Mouse (Mus musculus) yolk sac, embryonic 10.5 days (tissue): ENCODE measurements around the gene Grik4.

Experiments
- DNase-seq: peaks from one replicate; pipeline ENCODE4 v3.0.0-alpha.2; 2017; ENCODE audit warnings: low spot score

The Grik4 gene

DNA sequence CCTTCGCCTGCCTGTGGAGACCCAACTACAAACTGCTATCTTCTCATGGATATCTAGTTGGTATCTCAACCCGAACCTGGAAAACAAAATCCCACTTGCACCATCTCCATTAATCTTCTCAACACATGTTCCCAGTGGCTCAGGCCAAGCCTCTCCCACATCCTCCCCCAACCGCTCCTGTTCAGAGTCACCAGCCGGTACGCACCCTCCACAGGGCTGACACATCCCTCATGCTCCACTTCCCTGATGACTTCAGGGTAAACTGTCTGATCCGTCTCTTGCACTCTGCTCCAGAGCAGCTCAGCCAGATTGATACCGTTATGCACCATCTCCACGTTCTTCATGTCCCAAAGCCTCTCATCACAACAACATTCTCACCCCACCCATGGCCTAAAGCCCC lies 198.3 kb downstream of the Grik4 start:
- DNase-seq = no peak

DNA sequence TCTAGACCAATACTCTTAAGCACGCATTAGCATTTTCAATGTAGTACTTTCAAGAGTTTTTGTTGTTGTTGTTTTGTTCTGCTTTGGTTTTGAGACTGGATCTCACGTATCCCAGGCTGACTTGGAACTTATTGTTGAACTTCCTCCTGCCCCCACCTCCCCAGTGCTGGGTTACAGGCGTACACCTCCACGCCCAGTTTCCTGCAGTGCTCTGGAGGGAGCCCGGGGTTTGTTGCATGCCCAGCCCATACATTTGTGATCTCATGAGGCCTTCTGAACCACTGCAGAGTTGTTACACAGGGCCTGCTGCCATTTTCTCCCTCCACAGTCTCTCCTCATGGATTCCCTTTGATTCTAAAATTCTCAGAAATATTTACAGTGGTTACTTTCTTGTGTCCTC lies 201.9 kb downstream of the Grik4 start:
- no peak for DNase-seq

DNA sequence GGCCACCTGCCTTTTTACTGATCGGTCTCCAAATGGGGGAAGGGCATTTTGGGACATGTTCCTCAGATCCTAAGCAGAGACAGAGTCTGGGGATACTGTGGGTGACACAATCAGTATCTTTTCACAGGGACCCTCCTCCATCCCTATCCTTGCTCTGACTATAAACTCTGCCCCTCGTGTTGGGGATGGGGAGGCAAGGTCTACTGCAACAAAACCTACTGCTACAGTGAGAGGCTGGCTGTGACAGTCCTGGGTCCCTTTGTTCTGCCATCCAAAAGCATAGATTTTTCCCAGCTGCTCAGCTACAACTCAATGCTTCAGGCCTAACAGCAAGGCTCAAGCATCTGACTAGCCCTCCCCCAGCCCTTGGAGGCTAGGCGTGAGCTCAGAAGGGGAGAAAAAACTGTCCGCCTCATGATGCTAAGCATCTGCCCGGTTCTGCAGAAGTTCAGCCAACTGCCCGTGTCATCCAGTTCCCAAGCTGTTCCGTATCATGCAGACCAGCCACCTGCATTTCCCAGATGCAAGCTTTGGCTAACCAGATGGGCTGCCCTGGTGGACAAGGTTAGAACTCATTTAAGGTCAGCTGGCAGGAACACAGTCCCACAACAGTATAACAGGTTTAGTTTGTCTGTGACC lies 207.5 kb downstream of the Grik4 start:
- DNase-seq = no peak

DNA sequence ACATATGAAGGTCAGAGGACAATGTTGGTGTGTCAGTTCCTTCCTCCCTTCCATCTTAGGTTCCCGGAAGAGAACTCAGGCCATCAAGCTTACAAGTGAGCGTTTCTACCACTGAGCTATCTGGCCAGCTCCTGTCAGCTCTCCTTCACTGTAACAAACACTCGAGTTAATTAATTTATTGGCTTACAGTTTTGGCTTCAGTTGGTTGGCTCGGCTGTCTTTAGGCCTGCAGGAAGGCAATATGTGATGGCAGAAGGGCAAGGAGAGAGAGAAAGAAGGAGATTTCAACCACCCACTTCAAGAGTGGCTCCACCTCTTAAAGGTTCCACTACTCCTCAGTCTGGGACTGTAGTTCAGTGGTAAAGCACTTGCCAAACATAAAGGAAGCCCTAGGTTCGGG lies 209.2 kb downstream of the Grik4 start:
- no peak for DNase-seq

DNA sequence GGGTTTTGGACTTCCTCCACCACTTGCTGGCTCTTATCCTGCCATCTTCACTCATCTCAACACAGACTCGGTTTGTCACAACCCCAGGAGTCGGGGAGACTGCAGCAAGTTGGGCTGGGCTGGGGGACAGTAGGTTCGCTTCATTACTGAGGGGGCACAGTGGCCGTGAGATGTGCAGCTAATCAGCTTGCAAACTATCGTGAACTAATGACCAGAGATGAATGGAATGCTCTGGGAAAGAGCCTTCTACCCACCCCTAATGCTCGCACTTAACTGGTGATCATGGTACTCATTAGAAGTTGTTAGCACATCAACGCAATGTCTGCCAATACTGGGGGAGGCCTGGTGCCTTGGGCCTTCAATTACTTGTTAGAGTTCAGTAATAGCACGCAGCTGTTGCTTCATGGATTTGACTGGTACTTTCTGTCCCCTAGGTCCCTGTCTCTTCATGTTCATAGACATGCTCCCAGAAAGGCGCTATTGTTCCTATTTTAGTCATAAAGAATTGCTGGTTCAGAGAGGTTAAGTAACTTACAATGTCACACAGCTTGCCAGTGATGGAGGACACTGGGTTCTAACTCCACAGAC lies 211.5 kb downstream of the Grik4 start:
- no peak for DNase-seq

DNA sequence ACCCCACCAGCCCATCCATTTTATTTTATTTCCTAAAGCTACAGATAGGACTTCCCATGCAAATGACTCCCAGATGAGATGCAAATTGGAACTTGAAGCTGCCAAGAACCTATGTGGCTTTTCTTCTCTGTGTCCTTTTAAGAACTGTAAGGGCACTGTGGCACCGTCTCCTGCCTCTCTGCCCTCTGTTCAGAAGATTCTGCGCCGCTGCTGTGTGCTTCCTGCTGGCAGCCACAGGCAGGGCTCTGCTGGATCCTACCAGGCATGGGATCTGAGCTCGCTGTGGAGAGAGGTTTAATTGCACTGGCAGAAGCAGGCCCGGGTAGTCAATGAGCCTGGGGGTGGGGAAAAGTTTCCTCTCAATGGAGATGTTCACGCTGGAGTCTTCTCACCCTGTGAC lies 215.8 kb downstream of the Grik4 start:
- DNase-seq = no peak

DNA sequence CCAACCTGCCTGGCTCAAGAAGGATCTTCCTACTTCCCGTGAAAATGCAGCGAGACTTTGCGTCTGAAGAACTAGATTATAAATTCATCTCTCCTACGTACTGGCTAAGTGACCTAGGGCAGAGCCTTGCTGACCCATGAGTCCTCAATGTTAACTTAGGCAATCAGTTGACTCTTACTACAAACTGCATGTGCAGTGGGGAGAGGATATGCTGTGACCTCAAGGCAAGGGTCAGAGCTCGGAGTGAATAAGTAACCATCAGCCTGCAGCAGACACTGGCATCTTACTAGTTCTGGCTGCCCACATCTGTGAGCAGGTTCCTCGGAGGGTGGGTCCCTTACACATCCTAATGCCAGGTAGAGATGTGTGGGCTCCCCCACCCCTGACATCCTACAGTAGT lies 216.6 kb downstream of the Grik4 start:
- peak; percentile 79 for DNase-seq

DNA sequence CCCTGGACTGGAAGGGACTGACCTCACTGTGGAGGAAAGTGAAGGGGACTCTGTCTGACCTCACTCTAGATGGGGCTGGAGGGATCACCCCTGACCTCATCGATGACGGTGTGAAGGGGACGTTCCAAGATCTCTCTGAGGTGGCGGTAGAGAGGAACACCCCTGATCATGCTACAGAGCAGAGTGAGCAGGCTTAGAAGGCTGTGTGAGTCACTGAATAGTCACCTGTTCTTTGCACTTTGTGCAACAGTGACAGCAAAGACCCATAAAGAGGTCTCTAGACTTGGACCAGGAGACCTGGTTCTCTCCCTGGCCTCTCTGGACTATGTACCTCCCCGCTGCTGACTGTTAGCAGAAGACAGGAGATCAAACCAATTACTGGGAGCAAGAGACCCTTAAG lies 217.1 kb downstream of the Grik4 start:
- no peak for DNase-seq

DNA sequence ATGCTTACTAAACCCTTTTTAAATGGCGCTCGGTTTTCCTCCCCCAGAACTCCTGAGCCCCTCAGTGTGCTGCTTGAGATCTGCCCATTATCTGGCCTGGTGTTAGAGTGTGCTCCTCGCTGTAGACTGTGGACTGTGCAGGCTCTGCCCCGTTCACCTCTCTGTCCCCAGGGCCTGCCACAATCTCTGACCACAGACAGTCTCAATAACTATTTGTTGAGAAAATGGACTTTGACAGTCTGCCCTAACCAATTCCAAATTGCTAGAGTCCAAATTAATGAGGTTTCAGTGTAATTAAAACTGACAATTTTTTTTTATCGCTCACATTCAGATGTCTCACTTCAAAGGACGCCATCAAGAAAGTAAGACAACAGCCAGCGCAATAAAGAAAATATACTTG lies 220.2 kb downstream of the Grik4 start:
- no peak for DNase-seq

DNA sequence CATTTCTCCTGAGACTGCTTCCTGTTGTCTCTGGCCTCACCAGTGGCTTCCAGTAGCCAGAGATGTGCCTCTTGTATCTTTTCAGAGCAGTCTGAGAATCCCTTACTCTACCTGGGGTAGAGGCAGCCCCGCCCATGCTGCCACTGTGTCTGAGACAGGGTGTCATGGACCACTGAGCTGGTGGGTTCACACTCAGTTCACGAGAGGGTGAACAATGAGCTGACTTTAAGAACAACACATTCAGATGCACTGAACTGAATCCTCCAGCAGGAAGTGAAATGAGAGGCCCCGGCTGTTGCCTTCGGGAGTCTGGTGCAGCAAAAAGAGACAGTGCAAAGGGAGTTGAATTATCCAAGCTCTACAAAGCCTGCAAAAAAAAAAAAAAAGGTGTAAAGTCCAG lies 221.8 kb downstream of the Grik4 start:
- no peak for DNase-seq

DNA sequence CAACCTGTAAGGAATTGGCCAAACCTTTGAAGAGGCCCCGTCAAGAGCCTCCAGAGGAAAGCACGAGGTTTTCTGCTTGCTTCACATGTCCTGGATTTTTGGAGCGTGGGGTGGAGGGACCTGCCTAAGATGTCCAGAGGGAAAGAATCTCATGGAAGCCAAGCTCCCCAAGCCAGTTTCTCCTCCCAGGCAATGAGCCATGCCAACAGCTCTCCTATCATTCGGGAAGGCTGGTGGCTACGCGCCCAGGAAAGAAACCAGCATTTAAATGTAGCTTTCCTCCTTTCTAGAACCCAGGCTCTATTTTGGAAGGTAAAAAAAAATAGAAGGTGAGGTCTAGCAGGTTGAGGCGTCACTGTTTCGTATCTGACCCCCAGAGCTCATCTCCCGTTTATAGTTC lies 222.6 kb downstream of the Grik4 start:
- DNase-seq = no peak

DNA sequence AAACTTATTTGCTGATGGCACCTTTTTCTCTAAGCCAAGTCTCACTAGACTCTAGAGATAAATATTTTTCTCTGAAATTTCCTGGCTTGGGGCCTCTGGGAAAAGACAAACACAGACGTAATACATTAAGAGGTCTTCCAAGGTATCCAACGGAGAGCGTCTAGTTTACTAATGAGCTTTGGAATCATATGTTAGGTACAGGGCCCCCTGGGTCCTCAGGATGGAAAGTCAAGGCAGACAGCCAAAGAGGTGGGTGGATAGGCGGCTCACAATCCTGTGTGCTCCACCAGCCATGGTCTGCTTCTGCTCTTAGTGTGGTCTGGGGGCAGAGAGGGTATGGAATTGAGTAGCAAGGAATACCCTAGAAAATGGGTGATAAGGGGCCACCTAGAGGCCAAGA lies 223.1 kb downstream of the Grik4 start:
- no peak for DNase-seq

DNA sequence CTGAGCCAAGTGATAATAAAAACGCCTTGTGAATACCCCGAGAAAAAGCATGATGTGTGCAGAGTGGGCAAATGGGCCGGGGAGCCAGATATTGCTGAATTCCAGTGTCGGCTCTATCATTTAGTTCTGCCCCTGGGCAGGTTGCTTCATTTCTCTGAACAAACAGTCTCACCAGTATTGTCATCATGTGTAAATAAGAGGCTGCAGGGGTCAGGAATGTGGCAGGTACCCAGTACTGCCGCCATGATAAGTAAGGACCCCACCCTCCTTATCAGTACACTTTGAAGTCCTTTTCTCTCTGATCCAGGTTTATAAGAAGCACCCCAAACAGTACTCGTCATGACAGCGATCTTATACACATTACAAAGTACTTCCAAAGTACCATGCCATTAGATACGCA lies 230.4 kb downstream of the Grik4 start:
- DNase-seq = no peak

DNA sequence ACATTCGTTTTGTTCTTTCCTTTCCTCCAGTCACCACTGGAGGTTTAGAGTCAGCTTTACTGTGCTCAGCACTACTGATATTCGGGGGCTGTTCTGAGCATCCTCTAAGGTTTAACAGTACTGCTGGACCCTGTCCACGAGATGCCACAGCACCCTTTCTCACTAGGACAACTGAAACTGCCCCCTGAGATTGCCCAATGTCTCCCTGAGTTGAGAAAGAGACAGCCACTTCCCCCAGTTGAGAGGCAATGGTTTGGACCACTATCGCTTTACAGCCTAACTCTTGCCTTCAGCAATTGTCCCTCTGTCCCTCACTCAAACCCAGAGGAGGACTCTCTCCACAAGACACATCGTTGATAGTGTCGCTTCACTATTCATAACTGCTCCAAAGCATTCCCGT lies 238.4 kb downstream of the Grik4 start:
- no peak for DNase-seq

DNA sequence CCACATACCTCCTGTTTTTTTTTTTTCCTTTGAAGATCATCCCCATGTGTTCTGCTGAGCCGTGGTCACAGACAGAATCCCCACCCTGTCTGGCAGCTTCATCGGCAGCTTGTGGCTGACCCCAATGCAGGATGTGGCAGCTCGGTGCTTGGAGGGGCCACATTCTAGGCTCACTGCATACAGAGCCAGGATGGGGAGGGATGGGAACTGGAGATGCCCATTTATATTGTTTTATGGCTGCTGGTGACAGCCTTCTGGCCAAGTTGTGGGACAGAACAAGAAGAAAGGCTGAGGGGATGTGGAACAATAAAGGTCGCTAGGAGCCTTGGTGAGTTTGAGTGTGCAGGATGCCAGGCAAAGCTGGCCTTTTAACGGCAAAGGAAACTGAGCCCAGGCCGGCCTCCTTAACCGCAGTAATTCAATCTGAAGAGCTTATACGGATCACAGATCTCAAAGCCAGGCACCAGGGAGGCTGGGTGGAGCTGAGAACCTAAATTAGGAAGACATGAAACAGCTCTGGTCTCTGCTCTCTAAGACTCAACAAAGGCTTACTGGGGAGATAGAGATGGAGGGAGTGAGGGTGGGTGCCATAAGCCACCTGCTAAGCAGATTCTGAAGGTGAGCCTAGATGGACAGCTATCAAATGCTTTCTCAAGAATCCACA lies 241.0 kb downstream of the Grik4 start:
- no peak for DNase-seq

DNA sequence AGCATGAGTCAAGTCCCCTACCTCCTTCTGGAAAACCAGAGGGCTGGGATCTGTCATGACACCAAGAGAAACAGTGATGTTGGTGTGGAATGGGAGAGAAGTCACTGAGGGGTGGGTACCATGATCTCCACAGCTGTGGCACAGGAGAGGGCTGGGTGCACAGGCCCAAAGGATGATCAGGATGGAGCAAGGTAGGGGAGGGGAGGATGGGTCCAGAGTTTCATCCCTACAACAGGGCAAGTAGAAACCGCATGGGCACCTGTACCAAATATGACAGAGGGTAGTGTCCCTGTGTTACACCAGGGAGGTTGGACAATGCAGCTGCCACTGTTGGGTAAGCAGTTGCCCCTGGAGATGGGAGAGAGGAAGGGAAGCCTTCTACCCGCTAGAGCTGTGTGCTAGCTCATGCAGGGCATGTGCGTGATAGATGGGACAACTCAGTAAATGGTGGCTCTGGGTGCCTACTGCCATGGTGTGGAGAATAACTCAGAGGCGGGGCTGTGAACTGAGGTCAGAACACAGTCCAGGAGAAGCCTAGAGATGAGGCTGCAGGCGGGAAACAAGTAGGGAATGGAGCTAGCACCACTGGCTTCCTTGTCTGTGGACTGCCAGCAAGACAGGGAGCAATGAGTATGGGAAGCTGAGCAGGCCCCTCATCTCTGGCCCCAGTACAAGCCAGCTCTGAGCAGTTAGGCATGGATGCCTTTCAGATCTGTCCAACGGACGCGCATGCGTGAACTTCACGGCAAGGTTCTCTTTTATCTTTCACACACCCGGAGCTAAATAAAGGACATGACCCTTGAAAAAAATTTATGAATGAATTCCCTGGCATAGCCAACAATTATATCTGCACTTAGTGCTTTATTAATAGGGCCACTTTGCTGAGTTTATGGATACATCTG lies 241.8 kb downstream of the Grik4 start:
- no peak for DNase-seq

DNA sequence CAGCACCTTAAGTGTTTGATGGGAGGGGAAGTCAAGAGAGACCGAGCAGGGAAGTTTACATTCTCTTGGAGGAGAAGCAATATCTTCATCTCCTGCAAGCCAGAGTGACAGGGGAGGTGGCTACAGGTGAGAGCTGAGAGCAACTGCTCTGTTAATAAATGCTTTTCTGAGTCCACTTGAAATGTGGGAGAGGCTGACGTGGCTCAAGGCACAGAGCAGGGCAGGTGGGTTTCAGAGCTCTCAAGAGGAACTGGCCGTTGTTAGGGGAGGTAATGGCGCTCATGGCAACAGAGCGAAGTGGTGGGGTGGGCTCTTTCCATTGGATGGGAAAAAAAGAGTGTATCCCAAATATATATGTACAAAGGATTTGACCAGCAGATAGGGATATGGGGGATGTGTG lies 242.6 kb downstream of the Grik4 start:
- DNase-seq = no peak

DNA sequence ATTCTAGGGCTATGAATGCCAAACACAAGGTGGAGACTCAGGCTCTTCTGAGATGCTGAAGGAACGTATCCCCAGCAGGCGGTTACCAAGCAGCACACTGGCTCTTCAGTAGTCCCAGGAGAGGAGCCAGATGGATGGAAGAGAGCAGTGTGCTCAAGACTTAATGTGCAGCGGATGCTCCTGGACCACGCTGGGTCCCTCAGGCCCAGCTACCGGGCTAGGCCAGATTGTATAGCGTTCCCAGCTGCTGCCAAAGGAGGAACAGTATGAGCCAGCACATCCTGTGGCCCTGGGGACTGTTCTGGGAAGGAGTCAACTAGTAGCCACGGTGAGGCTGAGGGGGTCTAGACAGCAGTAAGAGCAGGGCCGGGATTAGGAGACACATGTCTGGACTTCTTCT lies 251.3 kb downstream of the Grik4 start:
- DNase-seq = no peak

DNA sequence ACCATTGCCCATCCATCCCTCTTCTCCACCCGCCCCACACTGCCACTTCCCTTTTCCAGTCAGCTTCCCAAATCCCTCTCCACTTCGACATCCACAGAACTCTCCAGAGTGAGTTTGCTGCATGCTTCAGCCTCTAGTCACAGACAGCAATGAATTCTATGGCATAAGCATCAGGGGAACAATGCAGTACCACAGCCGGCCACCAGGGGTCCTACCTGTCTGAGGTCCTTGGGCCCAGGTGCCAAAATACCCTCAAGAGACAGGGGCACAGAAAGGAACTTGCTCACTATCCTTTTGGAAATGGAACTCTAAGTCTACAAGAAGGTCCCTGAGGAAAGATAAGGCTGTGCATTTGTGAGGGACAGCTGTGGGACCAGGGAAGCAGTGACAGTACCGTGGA lies 256.1 kb downstream of the Grik4 start:
- peak; percentile 16 for DNase-seq

DNA sequence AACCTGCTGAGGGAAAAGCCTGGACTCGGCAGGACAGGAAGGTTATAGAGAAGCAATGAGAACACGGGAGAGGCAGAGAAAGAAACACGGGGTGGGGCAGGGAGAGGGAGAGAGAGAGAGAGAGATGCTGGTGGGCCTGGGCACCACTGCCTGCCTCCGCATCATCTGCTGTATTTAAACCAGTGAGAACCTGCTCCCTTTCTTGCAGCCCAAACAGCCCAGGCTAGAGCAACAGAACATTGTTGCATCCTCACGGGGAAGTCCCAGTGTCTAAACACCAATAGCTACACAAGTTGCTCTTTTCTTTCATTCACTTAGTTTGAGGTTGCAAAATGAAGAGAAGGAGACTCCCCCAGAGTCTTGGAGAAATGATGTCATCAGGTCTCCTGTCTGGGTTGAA lies 258.2 kb downstream of the Grik4 start:
- DNase-seq = no peak

DNA sequence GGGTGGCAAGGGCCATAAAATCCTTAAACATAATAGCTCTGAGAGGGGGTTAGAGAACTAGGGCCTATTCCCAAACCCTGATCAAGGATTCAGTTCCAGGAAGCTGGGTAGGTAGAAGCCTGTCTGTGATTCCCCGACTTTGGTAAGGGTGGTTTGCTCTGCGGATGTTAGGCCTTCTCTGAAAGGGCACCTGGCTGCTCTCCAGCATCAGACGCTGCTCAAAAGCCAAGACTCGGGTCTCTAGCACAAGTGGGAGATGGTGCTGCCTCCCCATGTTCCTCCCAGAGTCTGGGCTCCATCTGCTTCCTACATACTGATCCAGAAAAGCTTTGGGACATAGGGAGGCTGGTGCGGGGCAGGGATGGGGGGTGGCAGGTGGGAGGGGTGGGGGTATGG lies 270.3 kb downstream of the Grik4 start:
- no peak for DNase-seq

DNA sequence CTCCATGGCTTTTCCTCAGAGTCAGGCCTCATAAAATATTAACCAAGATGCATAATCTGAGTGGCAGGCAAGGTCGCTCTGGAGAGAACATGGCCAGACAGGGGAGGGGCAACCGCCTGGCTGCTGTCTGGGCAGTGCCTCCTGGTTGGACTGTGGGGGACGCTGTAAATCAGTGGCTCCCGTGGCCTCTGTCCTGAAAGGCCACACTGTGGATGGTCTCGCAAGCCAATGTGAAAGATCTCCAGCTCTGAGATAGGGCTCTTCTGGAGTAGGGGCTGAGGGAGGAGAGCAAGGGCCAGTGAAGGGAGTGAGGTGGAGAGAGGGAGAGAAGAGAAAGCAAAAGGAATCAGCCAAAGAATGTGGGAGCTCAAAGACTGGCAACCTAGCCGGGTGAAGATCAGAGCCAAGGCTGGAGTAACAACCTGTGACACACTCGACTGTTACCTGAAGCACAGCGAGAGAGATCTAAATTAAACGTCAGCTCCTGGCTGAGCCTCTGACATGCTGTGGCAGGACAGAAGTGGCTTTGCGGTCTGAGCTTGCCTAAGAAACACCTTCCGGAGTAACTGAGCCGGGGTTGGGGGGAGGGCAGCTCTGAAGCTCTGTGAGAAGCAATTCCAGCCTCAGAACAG lies 270.8 kb downstream of the Grik4 start:
- peak; percentile 63 for DNase-seq
